Mouse (Mus musculus) liver, embryonic 14.5 days (tissue): ENCODE measurements around the gene Vezf1.

Experiments used
- CTCF ChIP-seq: IDR thresholded peaks from 2 replicates; pipeline ENCODE4 v1.5.1; 2016; ENCODE audit warnings: antibody characterized with exemption, low read depth, control low read depth
- EP300 ChIP-seq: IDR thresholded peaks from 2 replicates; pipeline ENCODE4 v1.6.1; 2016; ENCODE audit warnings: antibody characterized with exemption, low read depth

DNA sequence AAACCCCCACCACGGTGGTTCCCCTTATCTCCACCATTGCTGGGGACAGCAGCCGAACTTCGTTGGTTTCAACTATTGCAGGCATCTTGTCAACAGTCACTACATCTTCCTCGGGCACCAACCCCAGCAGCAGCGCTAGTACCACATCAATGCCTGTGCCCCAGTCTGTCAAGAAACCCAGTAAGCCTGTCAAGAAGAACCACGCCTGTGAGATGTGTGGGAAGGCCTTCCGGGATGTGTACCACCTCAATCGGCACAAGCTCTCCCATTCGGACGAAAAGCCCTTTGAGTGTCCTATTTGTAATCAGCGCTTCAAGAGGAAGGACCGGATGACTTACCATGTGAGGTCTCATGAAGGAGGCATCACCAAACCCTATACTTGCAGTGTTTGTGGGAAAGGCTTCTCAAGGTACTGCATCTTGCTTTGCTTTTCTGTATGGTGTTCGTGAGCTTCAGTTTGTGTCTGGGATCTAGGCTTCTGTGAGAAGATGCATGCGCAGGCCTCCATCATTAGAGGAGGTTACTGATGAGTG lies 5.3 kb downstream of the Vezf1 start:
- no peak for TF ChIP-seq CTCF
- no peak for TF ChIP-seq EP300
